Mouse (Mus musculus) heart, embryonic 13.5 days (tissue): ENCODE data around the gene Acot10. TPM values are rescaled to one million over a fixed set of nuclear protein-coding genes. Genes with fewer than 3 reads are reported as not detected.
"Not testable (repeated sequence)": the region's sequence is repeated elsewhere in the genome, so short reads cannot be mapped to it uniquely, and the experiment has no call there.

Experiments
- ATAC-seq: fragments of 200-750 bp; cut with Nextera tagmentation; 2 replicates; pipeline ENCODE4 v1.8.0; 2017; ENCODE audit warnings: moderate TSS enrichment; ENCODE audit not compliant: insufficient number of reproducible peaks, low FRiP score, low TSS enrichment; ENCODE audit errors: extremely low read depth
- H3K27ac ChIP-seq: fragments of 300-500 bp; sonication (generic); replicated peaks from 2 replicates; pipeline ENCODE4 v1.5.1; 2015; ENCODE audit warnings: moderate library complexity, mild to moderate bottlenecking, inconsistent platforms
- H3K27me3 ChIP-seq: fragments of 300-500 bp; sonication (generic); replicated peaks from 2 replicates; pipeline ENCODE4 v1.6.1; 2015; ENCODE audit warnings: mild to moderate bottlenecking, inconsistent platforms
- H3K36me3 ChIP-seq: fragments of 300-500 bp; sonication (generic); 2 replicates; pipeline ENCODE4 v1.6.1; 2015; ENCODE audit warnings: mild to moderate bottlenecking, inconsistent platforms
- H3K4me1 ChIP-seq: fragments of 300-500 bp; sonication (generic); 2 replicates; pipeline ENCODE4 v1.6.1; 2015; ENCODE audit warnings: inconsistent platforms
- H3K4me2 ChIP-seq: fragments of 300-500 bp; sonication (generic); 2 replicates; pipeline ENCODE4 v1.6.1; 2015; ENCODE audit warnings: inconsistent platforms, mild to moderate bottlenecking, moderate library complexity
- H3K4me3 ChIP-seq: fragments of 300-500 bp; sonication (generic); 2 replicates; pipeline ENCODE4 v1.5.1; 2015; ENCODE audit warnings: moderate library complexity, mild to moderate bottlenecking, inconsistent platforms
- H3K9ac ChIP-seq: fragments of 300-500 bp; sonication (generic); 2 replicates; pipeline ENCODE4 v1.6.1; 2015; ENCODE audit warnings: inconsistent platforms, mild to moderate bottlenecking, moderate library complexity
- H3K9me3 ChIP-seq: fragments of 300-500 bp; sonication (generic); 2 replicates; pipeline ENCODE4 v1.6.1; 2016; ENCODE audit warnings: inconsistent platforms
- WGBS: fragments of 180-500 bp; shearing (Covaris S2); methylation state at CpG from one replicate; pipeline ENCODE4 v1.1.7; 2015; ENCODE audit warnings: mixed read lengths; 5-methylcytosine and 5-hydroxymethylcytosine counted together
- polyA plus RNA-seq: library from polyadenylated mRNA; unstranded; fragments of >200 nt; fragmentation: Nextera tagmentation; extraction: Ambion mirVana; gene quantifications from 2 replicates; pipeline ENCODE4 v1.2.1, GENCODE M21; 2015

The Acot10 gene
- polyA plus RNA-seq = not detected in 2 replicates

DNA sequence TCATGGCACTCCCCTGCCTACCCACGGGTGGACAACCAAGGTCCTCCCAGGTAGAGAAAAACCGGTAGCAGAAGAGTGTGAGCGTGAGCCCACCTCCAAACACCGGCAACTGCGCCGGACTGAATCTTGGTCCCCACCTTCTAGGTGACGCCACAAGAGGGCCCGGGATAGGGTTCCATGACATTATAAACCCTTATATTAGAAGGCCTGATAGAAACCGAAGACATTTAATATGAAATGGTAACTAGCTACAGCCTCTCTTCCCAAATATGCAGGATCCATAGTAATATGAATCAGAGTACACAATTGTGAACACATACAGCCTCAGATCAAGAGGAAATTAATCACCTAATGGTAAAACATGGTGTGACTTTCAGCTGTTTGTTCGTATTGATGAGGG lies at the start of gene Acot10:
Acot10 (minus strand) TSS at position 101 of the 400 bp plus-strand sequence.
- ATAC-seq = no peak
- Histone ChIP-seq H3K4me1 (no peaks in the 10 kb centered on the region), H3K9ac (no peak within 1 kb of the TSS), H3K9me3 (no peaks in the 10 kb centered on the region), H3K27ac (no peak within 1 kb of the TSS), H3K27me3 (no peaks in the 10 kb centered on the region), H3K36me3 (no peaks in the 10 kb centered on the region), H3K4me3 (no peak within 1 kb of the TSS), H3K4me2 (no peak within 1 kb of the TSS)
- WGBS = 83% methylated on average over 10 of the region's 10 CpGs

DNA sequence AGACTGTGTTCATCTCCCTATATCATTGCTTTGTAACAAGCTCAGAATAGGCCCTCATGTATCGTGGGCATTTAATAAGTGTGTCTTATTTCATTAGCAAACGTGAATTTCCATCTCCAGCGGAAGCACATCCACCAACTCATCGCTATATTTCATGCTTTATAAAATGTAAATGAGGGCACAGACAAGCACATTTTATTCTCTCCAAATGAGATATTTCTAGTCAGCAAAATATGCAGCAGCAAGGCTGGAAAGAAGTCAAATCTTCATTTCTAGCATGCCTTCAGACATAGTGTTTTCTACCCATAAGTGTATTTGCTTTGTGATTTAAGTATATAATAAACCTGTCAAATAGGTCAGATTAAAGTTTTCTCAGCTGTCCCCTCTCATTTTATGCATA lies 45.3 kb upstream of the Acot10 start:
- Histone ChIP-seq H3K9ac (no peak overlapping the region), H3K36me3 (no peaks in the 10 kb centered on the region), H3K4me3 (no peak overlapping the region), H3K27ac (no peak overlapping the region), H3K9me3 (no peaks in the 10 kb centered on the region), H3K27me3 (no peaks in the 10 kb centered on the region), H3K4me1 (no peaks in the 10 kb centered on the region), H3K4me2 (no peak overlapping the region)
- WGBS = 73% methylated on average over 4 of the region's 4 CpGs
- no peak for ATAC-seq

DNA sequence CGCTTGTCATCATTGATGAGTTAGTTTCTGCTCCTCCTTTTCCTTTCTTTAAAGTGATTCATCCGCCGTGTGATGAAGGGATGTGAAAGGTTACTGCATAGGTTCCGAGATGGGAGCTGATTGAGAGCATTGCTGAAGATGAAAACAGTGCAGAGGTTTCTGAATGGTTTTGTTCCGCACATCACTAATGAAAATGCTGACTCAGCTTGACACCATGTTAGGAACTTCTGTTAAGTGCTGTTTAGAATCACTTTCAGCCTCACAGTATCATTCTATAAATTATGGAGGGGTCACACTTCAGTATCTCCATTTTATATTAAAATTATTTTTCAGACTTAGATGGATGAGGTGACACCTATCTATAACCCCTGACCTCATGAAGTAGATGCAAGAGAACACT lies 29.7 kb upstream of the Acot10 start:
- Histone ChIP-seq H3K9ac (no peak overlapping the region), H3K27me3 (no peaks in the 10 kb centered on the region), H3K4me3 (no peak overlapping the region), H3K9me3 (no peaks in the 10 kb centered on the region), H3K36me3 (no peaks in the 10 kb centered on the region), H3K4me1 (no peaks in the 10 kb centered on the region), H3K27ac (no peak overlapping the region), H3K4me2 (no peak overlapping the region)
- ATAC-seq = no peak
- WGBS = 66% methylated on average over 5 of the region's 5 CpGs

DNA sequence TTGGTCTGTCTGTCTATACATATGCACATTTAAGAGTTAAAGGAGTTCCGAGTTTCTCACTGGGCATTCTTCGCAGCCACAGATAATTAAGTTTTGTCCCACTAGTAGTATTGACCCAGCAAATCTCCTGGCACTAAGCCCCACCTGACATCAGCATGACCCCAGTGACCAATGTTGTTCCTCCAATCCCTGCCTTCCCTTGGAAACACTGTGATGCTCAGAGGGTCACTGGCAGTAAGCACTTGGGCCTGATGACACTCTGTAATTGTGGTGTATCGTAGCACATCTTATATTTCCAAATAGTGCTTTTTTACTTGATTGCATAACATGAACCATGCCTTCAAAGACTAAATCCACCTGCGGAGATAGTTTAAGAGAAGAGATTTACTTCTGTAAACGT lies 17.6 kb upstream of the Acot10 start:
- H3K27ac ChIP-seq = no peak overlapping the region
- WGBS = 73% methylated on average over 5 of the region's 5 CpGs
- no peak overlapping the region for H3K4me2 ChIP-seq
- no peaks in the 10 kb centered on the region for H3K4me1 ChIP-seq
- no peaks in the 10 kb centered on the region for H3K27me3 ChIP-seq
- no peak overlapping the region for H3K4me3 ChIP-seq
- no peaks in the 10 kb centered on the region for H3K36me3 ChIP-seq
- H3K9me3 ChIP-seq = no peaks in the 10 kb centered on the region
- H3K9ac ChIP-seq = no peak overlapping the region
- ATAC-seq = no peak

DNA sequence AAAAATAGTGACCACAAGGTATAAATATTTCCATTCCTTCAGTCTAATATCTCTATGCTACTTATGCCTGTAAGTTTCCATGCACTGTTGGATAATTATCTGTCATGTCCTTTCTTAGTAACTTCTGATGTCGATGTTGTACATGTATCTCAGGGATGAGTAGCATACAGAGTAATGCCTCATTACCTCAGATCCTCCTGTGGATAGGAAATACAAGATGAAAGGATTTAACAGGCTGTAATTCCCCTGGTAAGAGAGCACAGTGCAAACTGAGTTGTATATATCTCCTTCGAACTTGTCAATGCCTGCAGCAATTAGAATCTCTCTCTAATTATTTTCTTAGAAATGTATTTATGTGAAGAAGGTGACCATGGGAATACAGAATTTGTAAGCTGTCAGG lies 16.2 kb upstream of the Acot10 start:
- WGBS = 69% methylated on average over 2 of the region's 2 CpGs
- H3K27ac ChIP-seq = no peak overlapping the region

DNA sequence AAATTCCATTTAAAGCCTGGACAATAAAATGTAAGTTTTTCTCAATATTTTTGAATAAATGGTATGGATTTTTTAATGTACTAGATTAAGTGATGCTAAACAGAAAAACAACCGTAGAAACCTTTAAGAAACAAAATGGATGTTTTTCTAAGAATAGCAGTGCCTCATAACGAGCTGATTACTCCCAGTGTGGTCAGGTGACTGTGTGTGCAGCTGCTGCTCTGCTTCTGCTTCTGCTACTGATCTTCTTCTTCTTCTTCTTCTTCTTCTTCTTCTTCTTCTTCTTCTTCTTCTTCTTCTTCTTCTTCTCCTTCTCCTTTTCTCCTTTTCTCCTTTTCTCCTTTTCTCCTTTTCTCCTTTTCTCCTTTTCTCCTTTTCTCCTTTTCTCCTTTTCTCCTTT lies 3.0 kb upstream of the Acot10 start:
- WGBS = 36% methylated on average over 2 of the region's 2 CpGs
- H3K27me3 ChIP-seq, H3K36me3 ChIP-seq, ATAC-seq, H3K9me3 ChIP-seq, H3K4me3 ChIP-seq, H3K4me2 ChIP-seq, H3K9ac ChIP-seq, H3K4me1 ChIP-seq, H3K27ac ChIP-seq: not testable (repeated sequence)

More for the DNA sequence above, 16.2 kb upstream of the Acot10 start:
- no peak overlapping the region for H3K4me2 ChIP-seq
- no peaks in the 10 kb centered on the region for H3K4me1 ChIP-seq
- no peaks in the 10 kb centered on the region for H3K36me3 ChIP-seq
- H3K9ac ChIP-seq = no peak overlapping the region
- no peaks in the 10 kb centered on the region for H3K27me3 ChIP-seq
- no peaks in the 10 kb centered on the region for H3K9me3 ChIP-seq
- H3K4me3 ChIP-seq = no peak overlapping the region
- no peak for ATAC-seq

DNA sequence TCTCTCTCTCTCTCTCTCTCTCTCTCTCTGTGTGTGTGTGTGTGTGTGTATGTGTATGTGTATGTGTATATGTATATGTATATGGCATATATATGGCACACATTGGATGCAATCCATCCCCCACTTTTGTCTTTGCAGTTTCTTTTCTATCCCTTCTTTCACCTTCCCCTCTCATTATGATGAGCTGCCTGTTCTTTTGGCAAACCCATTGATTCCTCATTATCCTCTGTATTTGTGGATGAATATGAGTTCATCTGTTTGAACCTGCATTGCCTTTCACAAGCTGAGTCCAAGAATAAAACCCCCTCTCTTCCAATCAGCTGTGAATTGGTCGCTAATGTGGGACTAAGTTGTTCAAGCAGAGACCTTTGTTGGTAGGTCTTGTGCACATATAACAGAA lies 1.4 kb upstream of the Acot10 start:
- Histone ChIP-seq H3K9ac (no peak overlapping the region), H3K9me3 (no peaks in the 10 kb centered on the region), H3K4me1 (no peaks in the 10 kb centered on the region), H3K4me3 (no peak overlapping the region), H3K27me3 (no peaks in the 10 kb centered on the region), H3K36me3 (no peaks in the 10 kb centered on the region), H3K4me2 (no peak overlapping the region), H3K27ac (no peak overlapping the region)
- 68% methylated on average over 1 of the region's 1 CpGs for WGBS
- no peak for ATAC-seq

DNA sequence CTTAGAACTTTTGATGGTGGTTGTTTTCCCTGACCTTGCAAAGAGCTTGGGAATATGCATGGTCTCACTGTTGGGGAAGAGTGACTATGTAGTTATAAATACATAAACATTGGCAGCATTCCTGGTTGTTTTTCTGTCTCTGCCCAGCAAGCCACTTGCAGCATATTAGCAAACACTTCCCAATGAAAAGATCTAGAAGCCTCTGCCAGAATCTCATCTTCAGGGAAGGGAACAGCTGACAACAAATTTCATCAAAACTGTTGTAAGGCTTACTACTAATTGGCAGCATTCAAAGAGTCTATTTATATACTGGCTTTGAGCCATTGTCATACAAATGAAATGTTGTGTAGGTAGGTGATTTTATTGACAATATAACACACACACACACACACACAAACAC lies 800 bp upstream of the Acot10 start:
- ATAC-seq = no peak
- no peak overlapping the region for H3K4me3 ChIP-seq
- H3K36me3 ChIP-seq = no peaks in the 10 kb centered on the region
- H3K9ac ChIP-seq = no peak overlapping the region
- H3K27ac ChIP-seq = no peak overlapping the region
- no peaks in the 10 kb centered on the region for H3K9me3 ChIP-seq
- no peaks in the 10 kb centered on the region for H3K27me3 ChIP-seq
- no peaks in the 10 kb centered on the region for H3K4me1 ChIP-seq
- H3K4me2 ChIP-seq = no peak overlapping the region

DNA sequence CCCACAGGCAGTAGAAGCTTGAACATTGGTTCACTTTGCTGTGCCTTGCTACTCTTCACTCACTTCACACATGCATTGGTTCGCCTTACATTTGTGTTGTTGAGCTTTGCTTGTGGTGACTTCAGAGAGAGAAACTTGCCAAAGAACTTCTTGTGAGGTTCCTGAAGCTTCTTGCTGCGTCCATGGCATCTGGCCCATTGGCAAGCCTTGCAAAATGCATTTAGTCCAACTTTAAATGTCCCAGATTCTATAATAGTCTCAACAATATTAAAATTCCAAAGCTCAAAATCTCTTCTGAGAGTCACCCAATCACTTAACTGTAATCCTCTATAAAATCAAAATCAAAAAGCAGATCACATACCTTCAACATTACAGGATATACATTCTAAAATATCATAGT lies 6.3 kb downstream of the Acot10 start:
- H3K36me3 ChIP-seq = no peaks in the 10 kb centered on the region
- no peak overlapping the region for H3K27ac ChIP-seq
- WGBS = 65% methylated on average over 2 of the region's 2 CpGs
- no peak overlapping the region for H3K9ac ChIP-seq
- H3K9me3 ChIP-seq = no peaks in the 10 kb centered on the region
- ATAC-seq = no peak
- no peaks in the 10 kb centered on the region for H3K27me3 ChIP-seq
- H3K4me1 ChIP-seq = no peaks in the 10 kb centered on the region
- H3K4me3 ChIP-seq = no peak overlapping the region
- H3K4me2 ChIP-seq = no peak overlapping the region

DNA sequence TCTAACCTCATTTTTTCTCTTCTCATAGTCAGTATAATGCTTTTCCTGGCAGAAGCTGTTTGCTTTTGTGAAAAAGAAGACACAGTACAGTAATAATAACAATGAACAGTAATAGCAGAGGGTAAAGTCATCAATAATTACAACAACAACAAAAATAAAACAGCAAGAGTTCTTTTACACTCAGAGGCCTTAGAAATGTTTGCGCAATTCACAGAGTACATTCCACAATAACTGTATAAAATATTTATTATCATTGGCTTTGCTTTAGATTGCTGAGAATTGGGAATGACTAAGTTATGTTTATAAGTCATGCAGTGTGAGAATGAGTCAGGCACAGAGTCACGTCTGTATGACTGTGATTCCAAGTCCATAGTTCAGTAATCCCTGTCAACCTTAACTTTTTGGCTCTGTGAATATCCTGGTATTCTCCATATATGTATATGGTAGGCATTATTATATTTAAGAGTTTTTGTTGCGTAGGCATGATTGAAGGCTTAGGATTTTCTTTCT lies 23.6 kb downstream of the Acot10 start:
- H3K27ac ChIP-seq = no peak overlapping the region
- no peak overlapping the region for H3K4me2 ChIP-seq
- H3K9ac ChIP-seq = no peak overlapping the region
- 79% methylated on average over 3 of the region's 3 CpGs for WGBS
- H3K4me1 ChIP-seq = no peaks in the 10 kb centered on the region
- no peak overlapping the region for H3K4me3 ChIP-seq
- H3K36me3 ChIP-seq = no peaks in the 10 kb centered on the region
- ATAC-seq = no peak
- no peaks in the 10 kb centered on the region for H3K27me3 ChIP-seq
- H3K9me3 ChIP-seq = no peaks in the 10 kb centered on the region

DNA sequence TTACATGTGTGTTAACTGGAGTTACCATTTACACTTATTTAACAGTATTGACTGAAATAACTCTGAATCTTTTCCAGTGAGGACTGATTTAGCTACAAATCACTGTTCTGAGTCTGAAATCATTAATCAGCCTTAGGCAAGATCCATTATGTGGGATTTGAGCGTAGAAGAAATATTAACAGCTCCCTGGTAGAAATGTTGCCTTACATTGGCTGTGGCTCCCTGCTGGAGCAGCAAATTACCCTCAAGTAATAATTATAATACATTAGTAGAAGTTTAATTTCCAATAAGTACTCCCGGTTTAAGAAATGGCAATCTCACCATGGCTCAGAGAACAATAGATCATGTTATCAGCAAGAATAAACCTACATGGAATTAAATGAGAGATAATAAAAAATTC lies 27.4 kb downstream of the Acot10 start:
- no peak for ATAC-seq
- 76% methylated on average over 2 of the region's 2 CpGs for WGBS

DNA sequence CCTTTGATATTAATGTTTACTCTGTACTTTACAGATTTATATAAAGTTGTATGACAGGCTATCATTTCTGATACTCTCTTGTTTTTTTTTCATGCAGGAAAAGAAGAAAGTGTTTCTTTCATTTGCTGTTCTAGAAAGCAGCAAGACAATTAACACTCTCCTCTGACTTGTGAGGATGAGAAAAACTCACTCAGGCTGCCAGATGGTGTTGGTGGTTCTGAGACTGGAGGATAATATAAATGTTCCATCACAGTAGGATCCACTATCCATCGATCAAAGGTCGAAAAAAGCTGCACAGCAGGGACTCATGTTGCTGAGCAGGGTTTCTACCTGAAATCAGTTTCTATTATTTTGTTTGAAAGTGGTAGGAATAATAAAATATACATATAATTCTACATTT lies 32.0 kb downstream of the Acot10 start:
- Histone ChIP-seq H3K9me3 (no peaks in the 10 kb centered on the region), H3K36me3 (no peaks in the 10 kb centered on the region), H3K27ac (no peak overlapping the region), H3K4me2 (no peak overlapping the region), H3K9ac (no peak overlapping the region), H3K4me3 (no peak overlapping the region), H3K27me3 (no peaks in the 10 kb centered on the region), H3K4me1 (no peaks in the 10 kb centered on the region)
- WGBS = 69% methylated on average over 2 of the region's 2 CpGs
- ATAC-seq = no peak

More for the DNA sequence above, 27.4 kb downstream of the Acot10 start:
- Histone ChIP-seq H3K4me3 (no peak overlapping the region), H3K9me3 (no peaks in the 10 kb centered on the region), H3K27me3 (no peaks in the 10 kb centered on the region), H3K9ac (no peak overlapping the region), H3K27ac (no peak overlapping the region), H3K4me1 (no peaks in the 10 kb centered on the region), H3K36me3 (no peaks in the 10 kb centered on the region), H3K4me2 (no peak overlapping the region)
